In genomic region chr6:53267732-53268505, GRCm38 (mm10) we compare ENCODE assay signal across 11 mouse cellular contexts. TPM values are rescaled to one million over a fixed set of nuclear protein-coding genes. Genes with fewer than 3 reads are reported as not detected.
DNase-seq lines count a peak whose midpoint lies in the region; ATAC-seq and TF ChIP-seq lines count a peak whose summit lies in the region.
"Had no signal": no experiment of that assay in that cellular context is flagged by ENCODE, and none has a peak within 500 bp of the region (broad histone marks: within the 10 kb centered on the region; RNA-seq: fewer than 3 reads in every experiment).

No protein-coding gene starts in this region.

- H3K4me3 ChIP-seq in lung, embryonic 16.5 days (ENCODE audit: low read length): no peak overlapping the region
- H3K4me3 ChIP-seq in forebrain, postnatal 0 days (ENCODE audit: low read depth, low read length): no peak overlapping the region
- no peak overlapping the region for H3K4me3 ChIP-seq in neural tube, embryonic 14.5 days (ENCODE audit: low read depth, low read length)
- H3K4me3 ChIP-seq: liver, embryonic 12.5 days had no signal

- 31% methylated on average over 12 of the region's 12 CpGs for WGBS in lung, embryonic 16.5 days
- WGBS in forebrain, postnatal 0 days: 10% methylated on average over 12 of the region's 12 CpGs
- 15% methylated on average over 12 of the region's 12 CpGs for WGBS in neural tube, embryonic 14.5 days

- intact Hi-C loops in left cerebral cortex, postnatal 4 days (cut with DNase I): no loop called here

- peaks cover 17% of the 10 kb centered on the region for H3K4me1 ChIP-seq in lung, embryonic 16.5 days (replicated peaks; ENCODE audit: control insufficient read depth, insufficient read depth, low read length)
- no peaks in the 10 kb centered on the region for H3K4me1 ChIP-seq in forebrain, postnatal 0 days (ENCODE audit: insufficient read depth)
- peaks cover 5% of the 10 kb centered on the region; the same call in 1 of the 2 replicates for H3K4me1 ChIP-seq in neural tube, embryonic 14.5 days (ENCODE audit: control insufficient read depth, insufficient read depth, low read length)
- H3K4me1 ChIP-seq: liver, embryonic 12.5 days had no signal

- H3K27me3 ChIP-seq in lung, embryonic 16.5 days (ENCODE audit: control insufficient read depth, insufficient read depth, low read depth, low read length): no peaks in the 10 kb centered on the region; the same call in 1 of the 2 replicates
- H3K27me3 ChIP-seq in forebrain, postnatal 0 days (ENCODE audit: insufficient read depth, low read length): no peaks in the 10 kb centered on the region
- H3K27me3 ChIP-seq in neural tube, embryonic 14.5 days (ENCODE audit: control insufficient read depth, insufficient read depth, low read length): no peaks in the 10 kb centered on the region; the same call in 1 of the 2 replicates

- no peak overlapping the region for H3K27ac ChIP-seq in lung, embryonic 16.5 days (ENCODE audit: low read length)
- H3K27ac ChIP-seq in forebrain, postnatal 0 days (ENCODE audit: low read depth, low read length): no peak overlapping the region
- no peak overlapping the region for H3K27ac ChIP-seq in neural tube, embryonic 14.5 days (ENCODE audit: low read depth, low read length)
- H3K27ac ChIP-seq: liver, embryonic 12.5 days had no signal

- H3K9ac ChIP-seq in lung, embryonic 16.5 days (ENCODE audit: low read length): no peak overlapping the region
- no peak overlapping the region for H3K9ac ChIP-seq in forebrain, postnatal 0 days
- no peak overlapping the region for H3K9ac ChIP-seq in neural tube, embryonic 14.5 days (replicated peaks; ENCODE audit: low read depth, low read length)
- H3K9ac ChIP-seq: liver, embryonic 12.5 days had no signal

- H3K4me2 ChIP-seq in lung, embryonic 16.5 days (ENCODE audit: low read depth, low read length): peak overlapping the region; percentile 12; the same call in 1 of the 2 replicates
- H3K4me2 ChIP-seq in forebrain, postnatal 0 days (ENCODE audit: low read depth): peak overlapping the region; percentile 13
- peak overlapping the region; percentile 5; the same call in 1 of the 2 replicates for H3K4me2 ChIP-seq in neural tube, embryonic 14.5 days (ENCODE audit: low read depth, low read length)
- H3K4me2 ChIP-seq: liver, embryonic 12.5 days had no signal

- no peak for ATAC-seq in lung, embryonic 16.5 days (ENCODE audit: low read depth)
- ATAC-seq in forebrain, postnatal 0 days: no peak
- ATAC-seq in neural tube, embryonic 14.5 days (ENCODE audit: low read depth): peak; percentile 70; the same call in 1 of the 2 replicates
- ATAC-seq: liver, embryonic 12.5 days had no signal

- no peaks in the 10 kb centered on the region for H3K9me3 ChIP-seq in lung, embryonic 16.5 days (ENCODE audit: control insufficient read depth, low read length)
- no peaks in the 10 kb centered on the region for H3K9me3 ChIP-seq in forebrain, postnatal 0 days (ENCODE audit: low read length)
- no peaks in the 10 kb centered on the region for H3K9me3 ChIP-seq in neural tube, embryonic 14.5 days (ENCODE audit: control insufficient read depth, low read length)
- H3K9me3 ChIP-seq: liver, embryonic 12.5 days had no signal

- no peak for TF ChIP-seq CTCF in forebrain, postnatal 0 days (IDR thresholded peaks at IDR 0.05; ENCODE audit: low read depth)

- H3K36me3 ChIP-seq in lung, embryonic 16.5 days (ENCODE audit: control insufficient read depth, insufficient read depth, low read length): no peaks in the 10 kb centered on the region
- no peaks in the 10 kb centered on the region for H3K36me3 ChIP-seq in forebrain, postnatal 0 days (ENCODE audit: insufficient read depth)
- H3K36me3 ChIP-seq in neural tube, embryonic 14.5 days (ENCODE audit: control insufficient read depth, insufficient read depth, low read length): no peaks in the 10 kb centered on the region
- H3K36me3 ChIP-seq: G1E; liver, embryonic 12.5 days had no signal

- peak; percentile 35 for DNase-seq in embryo, embryonic 10 days (ENCODE audit: low spot score)
- DNase-seq in embryo, embryonic 9.5 days (ENCODE audit: extremely low spot score): no peak
- DNase-seq in lung, postnatal 25 days (ENCODE audit: low spot score): no peak
- DNase-seq in forebrain, postnatal 0 days: peak; percentile 16
- DNase-seq in thymus, postnatal 25 days: no peak
- no peak for DNase-seq in left cerebral cortex, postnatal 4 days
- DNase-seq: gastrocnemius, postnatal 36 days had no signal

RNA-seq across cellular contexts. Expression of gene Creb5, which starts 19.2 kb away (rescaled TPM):
- polyA plus RNA-seq in lung, embryonic 16.5 days (2015; fragmentation: Nextera tagmentation; extraction: Ambion mirVana): 5.8 and 6.1 TPM in 2 replicates
- total RNA-seq in forebrain, postnatal 0 days (2014; rRNA removed): 2.3 and 2.4 TPM in 2 replicates
- 1.2 and 3.2 TPM in 2 replicates for polyA plus RNA-seq in forebrain, postnatal 0 days (2015; fragmentation: Nextera tagmentation; extraction: Ambion mirVana)
- 7.7 and 10.0 TPM in 2 replicates for polyA plus RNA-seq in neural tube, embryonic 14.5 days (2014; fragmentation: Nextera tagmentation; extraction: Ambion mirVana)
- 1 to 10 TPM; 4.2 to 5.4 TPM for total RNA-seq in left cerebral cortex, postnatal 4 days (2021)
- polyA plus RNA-seq: G1E had no signal

Comparison
In these comparisons a context has a peak if more than half of its experiments do, and no peak if none do; other contexts are left out.
1. DNase-seq: peak in embryo, embryonic 10 days (single experiment) and forebrain, postnatal 0 days (single experiment); none in embryo, embryonic 9.5 days (single experiment), lung, postnatal 25 days (single experiment), thymus, postnatal 25 days (single experiment) and left cerebral cortex, postnatal 4 days (single experiment).
2. Peak in every context shown above with its lines, with median percentiles within 50 percentile points of each other: H3K4me2 ChIP-seq.